Mouse (Mus musculus) liver, embryonic 14.5 days (tissue): ENCODE results near the gene Ppp4r4. TPM values are rescaled to one million over a fixed set of nuclear protein-coding genes. Genes with fewer than 3 reads are reported as not detected.
A peak's percentile ranks its signal among the peaks of the same experiment; 100 is the strongest.

Source experiments
- ATAC-seq: fragments of 200-750 bp; cut with Nextera tagmentation; 2 replicates; pipeline ENCODE4 v1.8.0; 2017; ENCODE audit warnings: moderate number of reproducible peaks, mild to moderate bottlenecking, moderate library complexity; ENCODE audit not compliant: insufficient read depth
- DNase-seq, 3 experiments: peaks; one replicate each; pipeline ENCODE4 v3.0.0-alpha.2; 2012 to 2013; ENCODE audit warnings: low read depth in 3 of 3, low spot score in 3 of 3
- H3K27ac ChIP-seq: fragments of 300-500 bp; sonication (generic); 2 replicates; pipeline ENCODE4 v1.5.1; 2014; ENCODE audit warnings: moderate library complexity, mild to moderate bottlenecking, control low read depth, inconsistent platforms
- H3K27me3 ChIP-seq: fragments of 300-500 bp; sonication (generic); 2 replicates; pipeline ENCODE4 v1.6.1; 2014; ENCODE audit warnings: mild to moderate bottlenecking, low read length, moderate library complexity; ENCODE audit not compliant: control insufficient read depth, insufficient read depth
- H3K36me3 ChIP-seq: fragments of 300-500 bp; sonication (generic); replicated peaks from 2 replicates; pipeline ENCODE4 v1.6.1; 2014; ENCODE audit warnings: low read depth; ENCODE audit not compliant: control insufficient read depth, insufficient read depth
- H3K4me1 ChIP-seq, 2 experiments: fragments of 200-500 bp in 1 of 2; fragments of 300-500 bp in 1 of 2; sonication (generic) in 1 of 2; replicated peaks; 2 replicates each; pipeline ENCODE4 v1.6.1; 2012 to 2014; ENCODE audit warnings: antibody characterized with exemption in 1 of 2, inconsistent platforms in 1 of 2, low read length in 1 of 2; ENCODE audit not compliant: control insufficient read depth in 2 of 2, insufficient read depth in 2 of 2
- H3K4me2 ChIP-seq: fragments of 300-500 bp; sonication (generic); 2 replicates; pipeline ENCODE4 v1.6.1; 2014; ENCODE audit warnings: low read depth, mild to moderate bottlenecking, control low read depth, moderate library complexity
- H3K4me3 ChIP-seq, 2 experiments: fragments of 200-500 bp in 1 of 2; fragments of 300-500 bp in 1 of 2; sonication (generic) in 1 of 2; 2 replicates each; pipeline ENCODE4 v1.5.1; 2012 to 2014; ENCODE audit warnings: low read depth in 2 of 2, low read length in 2 of 2, mild to moderate bottlenecking in 2 of 2, control low read depth in 1 of 2, inconsistent platforms in 1 of 2, moderate library complexity in 1 of 2; ENCODE audit not compliant: insufficient read depth in 1 of 2
- H3K9ac ChIP-seq: fragments of 300-500 bp; sonication (generic); replicated peaks from 2 replicates; pipeline ENCODE4 v1.6.1; 2014; ENCODE audit warnings: mild to moderate bottlenecking, control low read depth, moderate library complexity
- H3K9me3 ChIP-seq: fragments of 300-500 bp; sonication (generic); 2 replicates; pipeline ENCODE4 v1.6.1; 2016; ENCODE audit warnings: low read length, mixed read lengths; ENCODE audit not compliant: control insufficient read depth
- CTCF ChIP-seq: IDR thresholded peaks from 2 replicates; pipeline ENCODE4 v1.5.1; 2016; ENCODE audit warnings: antibody characterized with exemption, low read depth, control low read depth
- EP300 ChIP-seq: IDR thresholded peaks from 2 replicates; pipeline ENCODE4 v1.6.1; 2016; ENCODE audit warnings: antibody characterized with exemption, low read depth
- whole genome bisulfite sequencing: fragments of 180-500 bp; shearing (Covaris S2); extraction: QIAGEN DNeasy Blood & Tissue Kit; methylation state at CpG from one replicate; pipeline ENCODE4 v1.1.7; 2014; ENCODE audit not compliant: insufficient replicate concordance; 5-methylcytosine and 5-hydroxymethylcytosine counted together
- polyA plus RNA-seq, 2 experiments: library from polyadenylated mRNA; depleted of rRNA in 1 of 2; stranded (reverse) in 1 of 2; unstranded in 1 of 2; fragments of >200 nt; fragmentation: Nextera tagmentation in 1 of 2; extraction: Ambion mirVana in 1 of 2; gene quantifications; 2 replicates each; pipeline versions ENCODE4 v1.2.1 to v1.2.3; 2012 to 2014

Gene Ppp4r4
- polyA plus RNA-seq, 2 experiments: 0.79 to 0.94 TPM

GRCm38 (mm10) chr12:103643336-103643735 lies 111.3 kb downstream of the Ppp4r4 start:
- no peak for DNase-seq
- no peak overlapping the region for H3K4me2 ChIP-seq
- TF ChIP-seq CTCF (peak; percentile 82), EP300 (no peak)
- no peaks in the 10 kb centered on the region for H3K27me3 ChIP-seq
- H3K4me1 ChIP-seq: no peaks in the 10 kb centered on the region
- peak; percentile 23; the same call in 1 of the 2 replicates for ATAC-seq
- H3K27ac ChIP-seq: no peak overlapping the region
- 0% methylated on average over 2 of the region's 2 CpGs for WGBS
- H3K9ac ChIP-seq: no peak overlapping the region
- H3K36me3 ChIP-seq: no peaks in the 10 kb centered on the region; the same call in 1 of the 2 replicates
- no peaks in the 10 kb centered on the region for H3K9me3 ChIP-seq
- no peak overlapping the region for H3K4me3 ChIP-seq

GRCm38 (mm10) chr12:103643818-103644217 lies 111.7 kb downstream of the Ppp4r4 start:
- H3K27ac ChIP-seq: no peak overlapping the region
- 57% methylated on average over 3 of the region's 3 CpGs for WGBS
- H3K9ac ChIP-seq: no peak overlapping the region
- DNase-seq: no peak
- no peaks in the 10 kb centered on the region for H3K27me3 ChIP-seq
- no peak for ATAC-seq
- TF ChIP-seq CTCF (no peak), EP300 (no peak)
- H3K4me1 ChIP-seq: no peaks in the 10 kb centered on the region
- H3K4me2 ChIP-seq: no peak overlapping the region
- H3K36me3 ChIP-seq: no peaks in the 10 kb centered on the region; the same call in 1 of the 2 replicates
- no peak overlapping the region for H3K4me3 ChIP-seq
- H3K9me3 ChIP-seq: no peaks in the 10 kb centered on the region

- no peak overlapping the region for H3K9ac ChIP-seq
- H3K27me3 ChIP-seq: no peaks in the 10 kb centered on the region
- H3K4me2 ChIP-seq: no peak overlapping the region
- no peak for TF ChIP-seq CTCF
- no peak for DNase-seq
- no peak overlapping the region for H3K27ac ChIP-seq
- no peak overlapping the region for H3K4me3 ChIP-seq
- H3K4me1 ChIP-seq: no peaks in the 10 kb centered on the region
- H3K9me3 ChIP-seq: no peaks in the 10 kb centered on the region
- no peak for ATAC-seq
- WGBS: 22% methylated on average over 5 of the region's 5 CpGs
- no peaks in the 10 kb centered on the region; the same call in 1 of the 2 replicates for H3K36me3 ChIP-seq
Measured at GRCm38 (mm10) chr12:103644601-103645000, 112.5 kb downstream of the Ppp4r4 start.

- H3K9me3 ChIP-seq: no peaks in the 10 kb centered on the region
- DNase-seq (no peak), ATAC-seq (no peak)
- WGBS: 48% methylated on average over 2 of the region's 2 CpGs
- H3K4me1 ChIP-seq: no peaks in the 10 kb centered on the region
- H3K4me2 ChIP-seq: no peak overlapping the region
- no peak overlapping the region for H3K27ac ChIP-seq
- H3K9ac ChIP-seq: no peak overlapping the region
- no peak overlapping the region for H3K4me3 ChIP-seq
- no peaks in the 10 kb centered on the region; the same call in 1 of the 2 replicates for H3K36me3 ChIP-seq
- H3K27me3 ChIP-seq: no peaks in the 10 kb centered on the region
- TF ChIP-seq CTCF (no peak), EP300 (no peak)
Measured at GRCm38 (mm10) chr12:103646314-103646713, 114.2 kb downstream of the Ppp4r4 start.

GRCm38 (mm10) chr12:103653836-103654235 lies 121.8 kb downstream of the Ppp4r4 start:
- no peak for DNase-seq
- ATAC-seq: no peak
- H3K9me3 ChIP-seq: no peaks in the 10 kb centered on the region
- no peak overlapping the region for H3K27ac ChIP-seq
- peak overlapping the region; percentile 39 for H3K4me2 ChIP-seq
- no peaks in the 10 kb centered on the region for H3K36me3 ChIP-seq
- H3K4me1 ChIP-seq: peaks cover 0 to 2% of the 10 kb centered on the region in 2 experiments; a peak in 1 of 4 replicates
- no peak overlapping the region for H3K4me3 ChIP-seq
- H3K27me3 ChIP-seq: no peaks in the 10 kb centered on the region
- WGBS: 52% methylated on average over 2 of the region's 2 CpGs
- no peak overlapping the region for H3K9ac ChIP-seq
- no peak for TF ChIP-seq EP300
- no peak for TF ChIP-seq CTCF
